Mouse (Mus musculus) olfactory bulb, adult 2 months (tissue): ENCODE results near the gene Slc39a13. TPM values are rescaled to one million over a fixed set of nuclear protein-coding genes. Genes with fewer than 3 reads are reported as not detected.

Experiments
- H3K27ac ChIP-seq: fragments of 200-500 bp; 2 replicates; pipeline ENCODE4 v1.5.1; 2012; ENCODE audit warnings: low read depth, low read length; ENCODE audit not compliant: insufficient read depth
- H3K4me1 ChIP-seq: fragments of 200-500 bp; 2 replicates; pipeline ENCODE4 v1.6.1; 2012; ENCODE audit warnings: low read length; ENCODE audit not compliant: control insufficient read depth, insufficient read depth
- H3K4me3 ChIP-seq: fragments of 200-500 bp; 2 replicates; pipeline ENCODE4 v1.5.1; 2012; ENCODE audit warnings: mild to moderate bottlenecking, low read depth, low read length, moderate library complexity; ENCODE audit not compliant: insufficient read depth
- CTCF ChIP-seq: fragments of 200-500 bp; IDR thresholded peaks from 2 replicates; pipeline ENCODE4 v1.5.1; 2012; ENCODE audit warnings: low read depth, mild to moderate bottlenecking, low read length, moderate library complexity; ENCODE audit not compliant: insufficient read depth
- POLR2A ChIP-seq: fragments of 200-500 bp; IDR thresholded peaks from 2 replicates; pipeline ENCODE4 v1.6.1; 2012; ENCODE audit warnings: mild to moderate bottlenecking, low read depth, low read length, moderate library complexity; ENCODE audit not compliant: insufficient read depth
- WGBS: fragments of 180-500 bp; shearing (Covaris S2); methylation state at CpG from one replicate; pipeline ENCODE4 v1.1.7; 2018; 5-methylcytosine and 5-hydroxymethylcytosine counted together
- polyA plus RNA-seq: library from polyadenylated mRNA; stranded (reverse); fragments of >200 nt; gene quantifications from 2 replicates; pipeline ENCODE4 v1.2.4, GENCODE M21; 2012; ENCODE audit warnings: low replicate concordance; ENCODE audit not compliant: missing spikeins, insufficient read depth, insufficient read length

Slc39a13 gene
- polyA plus RNA-seq, 1 experiment = not detected

- TF ChIP-seq CTCF (no peak), POLR2A (no peak)
- Histone ChIP-seq H3K4me1 (no peaks in the 10 kb centered on the region), H3K4me3 (0 out of 2 replicates have a peak overlapping the region, but pooled peaks have one; percentile 1), H3K27ac (no peak overlapping the region)
- WGBS = 82% methylated on average over 14 of the region's 14 CpGs
Measured at GRCm38 (mm10) chr2:91096524-91096923, 26.3 kb upstream of the Slc39a13 start.

- 42% methylated on average over 6 of the region's 6 CpGs for WGBS
- H3K27ac ChIP-seq = no peak overlapping the region
- H3K4me1 ChIP-seq = peaks cover 8% of the 10 kb centered on the region
- TF ChIP-seq POLR2A = no peak
- H3K4me3 ChIP-seq = no peak overlapping the region
Measured at GRCm38 (mm10) chr2:91090827-91091226, 20.6 kb upstream of the Slc39a13 start.

GRCm38 (mm10) chr2:91090208-91090607, 20.0 kb upstream of the Slc39a13 start:
- no peak overlapping the region for H3K27ac ChIP-seq
- 50% methylated on average over 6 of the region's 6 CpGs for WGBS
- H3K4me3 ChIP-seq = no peak overlapping the region
- H3K4me1 ChIP-seq = peaks cover 8% of the 10 kb centered on the region
- no peak for TF ChIP-seq POLR2A
- no peak for TF ChIP-seq CTCF

DNA sequence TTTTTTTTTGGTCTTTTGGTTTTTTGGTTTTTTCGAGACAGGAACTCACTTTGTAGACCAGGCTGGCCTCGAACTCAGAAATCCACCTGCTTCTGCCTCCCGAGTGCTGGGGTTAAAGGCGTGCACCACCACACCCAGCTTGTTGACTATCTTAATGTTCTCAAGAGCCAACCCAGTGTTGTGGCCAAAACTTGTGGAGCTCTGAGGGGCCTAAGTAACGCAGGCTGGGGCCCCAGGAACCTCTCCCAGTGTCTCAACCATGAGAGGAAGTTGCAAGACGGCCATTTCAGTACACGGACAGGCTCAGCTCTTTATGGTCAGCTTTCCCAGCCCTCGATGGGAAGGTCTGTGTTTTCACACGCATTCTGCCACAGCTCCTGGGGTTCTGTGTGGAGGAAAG, 18.8 kb upstream of the Slc39a13 start:
- H3K27ac ChIP-seq = no peak overlapping the region
- 87% methylated on average over 9 of the region's 9 CpGs for WGBS
- H3K4me1 ChIP-seq = peaks cover 8% of the 10 kb centered on the region
- no peak overlapping the region for H3K4me3 ChIP-seq
- TF ChIP-seq POLR2A = no peak
- no peak for TF ChIP-seq CTCF

GRCm38 (mm10) chr2:91087453-91087852, 17.2 kb upstream of the Slc39a13 start:
- WGBS = 90% methylated on average over 9 of the region's 9 CpGs
- no peak for TF ChIP-seq CTCF
- no peak for TF ChIP-seq POLR2A
- Histone ChIP-seq H3K4me1 (peaks cover 8% of the 10 kb centered on the region), H3K27ac (no peak overlapping the region), H3K4me3 (no peak overlapping the region)

- TF ChIP-seq CTCF (no peak), POLR2A (no peak)
- WGBS = 71% methylated on average over 9 of the region's 9 CpGs
- Histone ChIP-seq H3K27ac (no peak overlapping the region), H3K4me3 (no peak overlapping the region), H3K4me1 (peaks cover 8% of the 10 kb centered on the region)
Measured at GRCm38 (mm10) chr2:91086392-91087237, 16.4 kb upstream of the Slc39a13 start.

DNA sequence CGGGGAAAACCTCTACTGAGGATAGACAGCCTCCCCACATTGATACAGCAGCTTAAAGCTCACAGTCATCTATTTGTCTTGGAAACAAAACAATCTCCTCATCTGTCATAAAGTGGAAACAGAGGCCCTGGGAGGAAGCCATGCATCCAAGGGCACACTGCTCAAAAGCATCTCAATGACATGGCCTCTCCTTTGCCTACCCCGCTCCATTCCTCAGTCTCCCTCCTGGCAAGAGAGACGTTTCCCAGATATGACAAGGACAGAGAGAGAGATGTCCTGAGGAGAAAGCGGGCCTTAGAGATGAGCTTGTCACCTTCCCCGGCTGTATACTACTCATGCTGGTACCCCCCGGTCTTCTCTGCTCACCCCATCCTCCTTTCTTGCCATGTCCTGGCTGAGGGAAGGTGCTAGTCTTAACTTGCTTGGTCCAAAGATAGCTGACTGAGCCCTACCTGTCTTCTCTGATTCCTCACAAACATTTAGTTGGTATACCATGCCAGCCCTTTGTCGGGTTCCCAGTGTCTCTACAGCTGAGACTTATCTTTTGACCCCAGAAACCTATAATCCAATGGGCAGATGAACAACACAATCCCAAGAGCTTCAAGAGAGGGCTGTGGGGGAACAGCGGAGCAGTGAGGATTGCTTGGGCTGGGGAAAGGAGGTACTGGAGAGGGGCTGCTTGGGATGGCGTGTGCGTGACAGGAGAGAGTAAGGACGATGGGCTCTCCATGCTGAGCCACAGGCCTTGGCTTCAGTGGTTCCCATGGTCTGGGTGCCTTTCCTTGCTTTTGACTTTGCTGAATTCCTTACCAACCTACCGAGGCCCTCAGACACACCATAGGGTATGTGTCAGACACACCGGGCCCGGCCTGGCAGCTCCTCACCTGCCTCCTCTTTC, 15.5 kb upstream of the Slc39a13 start:
- 89% methylated on average over 14 of the region's 14 CpGs for WGBS
- Histone ChIP-seq H3K27ac (no peak overlapping the region), H3K4me1 (peaks cover 3% of the 10 kb centered on the region), H3K4me3 (no peak overlapping the region)
- TF ChIP-seq POLR2A (no peak), CTCF (no peak)

DNA sequence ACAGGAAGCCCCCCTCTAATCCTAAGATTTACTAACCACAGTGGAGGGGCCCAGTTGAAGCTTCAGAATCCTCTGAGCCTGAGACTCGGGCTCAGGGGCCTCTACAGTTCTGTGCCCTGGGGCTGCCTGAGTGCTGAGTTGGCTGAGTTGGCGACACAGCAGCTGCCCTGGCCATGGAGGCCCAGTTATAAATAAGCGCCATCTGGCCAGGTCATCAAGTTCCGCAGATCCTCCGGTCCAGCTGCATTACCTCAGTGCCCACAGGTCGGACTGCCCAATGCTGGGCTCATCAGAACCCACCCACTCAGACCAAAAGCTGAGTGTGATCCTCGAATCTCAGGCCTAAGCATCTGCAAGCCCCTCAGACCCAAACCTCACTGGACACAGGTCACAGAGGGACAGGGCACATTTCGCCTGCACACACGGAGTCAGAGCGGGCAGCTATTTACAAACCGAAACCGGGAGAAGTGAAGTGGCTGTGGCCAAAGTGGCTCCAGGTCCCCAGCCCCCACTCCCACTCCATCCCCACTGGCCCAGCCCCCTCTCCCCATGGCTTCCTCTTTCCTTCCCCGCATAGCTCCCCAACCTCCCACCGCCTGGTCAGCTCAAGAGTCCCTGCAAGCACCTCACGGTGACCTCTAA, 14.1 kb upstream of the Slc39a13 start:
- no peaks in the 10 kb centered on the region for H3K4me1 ChIP-seq
- no peak for TF ChIP-seq CTCF
- TF ChIP-seq POLR2A = no peak
- H3K27ac ChIP-seq = no peak overlapping the region
- H3K4me3 ChIP-seq = no peak overlapping the region
- 89% methylated on average over 15 of the region's 15 CpGs for WGBS
